Mouse (Mus musculus): ENCODE data around the gene Foxn2. TPM values are rescaled to one million over a fixed set of nuclear protein-coding genes. Genes with fewer than 3 reads are reported as not detected.
"Not testable (repeated sequence)": the region's sequence is repeated elsewhere in the genome, so short reads cannot be mapped to it uniquely, and the experiment has no call there.

Foxn2 gene
- total RNA-seq, 4 experiments from 2014 or later: 15.6 to 19.5 (median 17.7) TPM

DNA sequence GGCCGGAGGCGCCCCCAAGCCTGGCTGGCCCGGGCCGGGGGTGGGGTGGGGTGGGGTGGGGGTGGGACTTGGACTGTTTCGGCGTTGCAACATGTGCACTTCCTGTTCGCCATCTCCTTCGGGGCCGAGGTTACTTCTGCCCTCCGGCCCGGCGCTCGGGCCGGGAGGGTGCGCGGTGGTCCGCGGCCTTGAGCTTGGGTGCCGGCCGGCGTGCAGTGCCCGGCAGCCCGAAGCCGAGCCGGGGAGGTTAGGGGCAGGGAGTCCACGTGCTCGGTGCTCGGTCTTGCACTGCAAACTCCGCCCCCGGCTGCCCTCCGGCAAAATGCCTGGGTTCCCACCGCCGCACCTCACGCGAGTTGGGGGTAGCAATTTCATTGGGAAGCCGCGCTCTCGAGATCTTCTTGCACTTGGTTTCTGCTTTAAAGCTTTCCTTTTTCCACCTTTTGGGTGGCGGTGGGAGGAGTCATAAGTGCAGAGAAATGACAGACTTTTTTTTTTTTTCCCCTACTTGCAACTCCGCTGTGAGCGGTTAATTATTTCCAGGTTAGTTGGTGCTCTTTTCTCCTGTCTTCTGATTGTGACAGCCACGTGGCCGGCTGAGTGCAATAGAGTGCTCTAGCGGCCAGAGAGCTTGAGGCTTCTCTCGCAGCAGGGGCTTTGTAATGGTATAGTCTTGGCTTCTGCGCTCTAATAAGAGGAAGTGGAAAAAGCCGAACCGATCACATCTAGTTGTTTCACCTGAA is 1.1 kb downstream of the Foxn2 start:
- DNase-seq: peak; percentile 59

DNA sequence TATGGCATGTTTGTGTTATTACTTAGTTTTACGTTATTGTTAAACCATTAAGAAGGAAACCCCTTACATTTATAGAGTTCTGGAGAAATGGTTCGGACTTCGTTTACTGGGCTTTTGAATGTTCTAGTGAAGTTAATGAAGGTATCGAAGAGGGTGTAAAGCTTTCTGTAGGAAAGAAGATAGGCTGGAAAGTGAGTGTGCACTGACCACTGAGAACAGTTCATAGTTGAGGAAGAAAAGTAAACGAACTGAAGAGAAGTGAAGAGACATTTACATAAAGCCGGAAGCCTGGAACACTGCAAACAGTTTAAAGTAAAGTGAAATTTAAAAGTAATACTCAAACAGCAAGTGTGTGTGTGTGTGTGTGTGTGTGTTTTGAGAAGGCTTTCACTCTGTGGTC is 2.1 kb downstream of the Foxn2 start:
- DNase-seq: no peak

DNA sequence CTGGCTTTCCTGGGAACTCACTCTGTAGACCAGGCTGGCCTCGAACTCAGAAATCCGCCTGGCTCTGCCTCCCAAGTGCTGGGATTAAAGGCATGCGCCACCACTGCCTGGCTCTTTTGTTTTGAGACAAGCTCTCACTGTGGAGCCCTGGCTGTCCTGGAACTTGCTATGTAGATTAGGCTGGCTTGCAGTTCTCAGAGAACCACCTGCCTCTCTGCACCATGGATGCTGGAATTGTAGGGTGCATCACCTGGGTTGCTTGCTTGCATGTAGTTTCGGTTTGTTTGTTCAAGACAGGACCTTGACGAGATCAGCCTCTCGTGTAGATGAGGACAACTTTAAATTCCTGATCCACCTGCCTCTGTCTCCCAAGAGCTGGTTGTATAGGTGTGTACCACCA is 2.7 kb downstream of the Foxn2 start:
- no peak for DNase-seq

DNA sequence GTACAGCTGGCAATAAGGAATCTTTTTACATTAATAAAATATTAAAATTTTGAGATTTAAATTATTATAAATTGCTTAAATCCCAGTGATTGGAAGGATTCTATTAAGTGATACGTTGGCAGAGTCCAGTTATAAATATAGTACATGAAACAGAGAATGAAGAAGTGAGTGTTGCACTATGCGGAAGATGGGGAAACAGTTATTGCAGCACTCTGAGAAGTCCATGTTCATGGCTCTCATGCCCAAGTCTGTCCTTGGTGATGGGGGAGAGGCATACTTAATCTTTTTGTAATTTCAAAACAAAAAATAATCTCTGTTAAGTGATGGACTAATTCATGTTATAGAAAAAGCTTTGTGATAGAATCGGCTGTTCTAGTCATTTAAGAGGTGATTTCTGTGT is 17.6 kb downstream of the Foxn2 start:
- peak; percentile 37 for DNase-seq

DNA sequence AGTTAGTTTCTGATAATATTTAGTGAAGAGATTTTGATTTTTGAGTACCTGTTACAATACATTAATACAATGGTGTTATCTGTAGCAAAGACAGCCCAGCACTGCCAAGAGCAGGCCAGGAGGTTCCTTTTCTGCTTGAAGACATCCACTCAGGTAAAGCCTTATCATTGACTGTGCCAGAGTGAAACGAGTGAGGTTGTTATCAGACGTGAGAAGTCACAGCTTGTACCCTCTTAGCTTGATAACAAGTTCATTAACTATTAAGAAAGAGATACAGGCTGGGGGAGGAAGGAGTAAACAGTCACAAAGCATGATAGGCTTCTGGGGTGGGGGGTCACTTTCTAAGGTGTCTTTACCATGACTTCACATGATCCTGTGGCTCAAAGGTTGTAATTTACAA is 19.0 kb downstream of the Foxn2 start:
- no peak for DNase-seq

DNA sequence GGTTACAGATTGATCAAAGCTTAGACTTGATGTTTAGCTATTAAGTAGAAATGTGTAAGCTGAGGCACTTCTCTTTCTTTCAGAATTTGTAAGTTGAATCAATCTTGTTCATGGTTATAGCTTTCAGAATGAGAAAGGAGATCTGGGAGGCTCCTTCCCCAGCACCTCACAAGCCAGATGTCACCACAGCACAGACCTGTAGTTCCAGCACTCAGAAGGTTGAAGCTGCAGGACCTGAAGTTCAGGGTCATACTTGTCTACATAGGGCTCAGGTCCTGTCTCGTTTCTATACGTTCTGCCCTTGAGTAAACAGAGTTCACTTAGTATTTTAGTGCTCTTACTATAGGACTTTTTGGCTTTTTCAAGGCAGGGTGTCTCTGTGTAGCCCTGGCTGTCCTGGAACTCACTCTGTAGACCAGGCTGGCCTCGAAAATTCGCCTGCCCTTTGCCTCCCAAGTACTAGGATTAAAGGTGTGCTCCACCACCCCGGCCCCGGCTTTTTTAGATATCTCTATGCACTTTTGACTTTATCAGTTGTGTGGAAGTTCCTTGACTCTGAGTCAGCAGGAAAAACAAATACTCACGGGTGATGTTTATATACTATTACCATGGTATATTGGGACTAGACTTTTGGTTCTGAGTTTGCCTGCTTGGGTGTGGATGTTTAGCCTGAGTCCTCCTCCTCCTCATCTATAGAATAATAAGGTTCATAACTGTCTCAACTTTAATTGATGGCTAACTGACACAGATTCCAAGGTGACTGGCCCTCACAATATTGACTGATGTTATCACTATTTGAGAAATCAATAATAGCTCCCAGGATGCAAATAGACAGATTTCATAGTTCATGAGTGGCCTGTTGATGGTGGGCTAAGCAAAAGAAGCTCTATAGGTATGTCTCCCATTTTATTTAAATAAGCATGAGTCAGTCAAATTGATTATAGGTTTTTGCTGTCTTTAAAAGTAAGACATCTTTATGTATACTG is 19.7 kb downstream of the Foxn2 start:
- no peak for DNase-seq

DNA sequence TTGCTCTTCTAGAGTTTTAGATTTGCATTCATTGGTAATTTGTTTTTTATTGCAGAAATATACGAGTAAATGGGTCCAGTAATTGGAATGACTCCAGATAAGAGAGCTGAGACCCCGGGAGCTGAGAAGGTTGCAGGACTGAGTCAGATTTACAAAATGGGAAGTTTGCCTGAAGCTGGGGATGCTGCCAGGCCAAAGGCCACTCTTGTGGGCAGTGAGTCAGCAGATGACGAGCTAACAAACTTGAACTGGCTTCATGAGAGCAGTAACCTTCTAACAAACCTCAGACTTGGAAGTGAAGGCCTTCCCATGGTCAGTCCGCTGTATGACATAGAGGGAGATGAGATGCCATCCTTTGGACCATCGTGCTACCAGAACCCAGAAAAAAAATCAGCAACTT is 22.1 kb downstream of the Foxn2 start:
- DNase-seq: peak; percentile 92

DNA sequence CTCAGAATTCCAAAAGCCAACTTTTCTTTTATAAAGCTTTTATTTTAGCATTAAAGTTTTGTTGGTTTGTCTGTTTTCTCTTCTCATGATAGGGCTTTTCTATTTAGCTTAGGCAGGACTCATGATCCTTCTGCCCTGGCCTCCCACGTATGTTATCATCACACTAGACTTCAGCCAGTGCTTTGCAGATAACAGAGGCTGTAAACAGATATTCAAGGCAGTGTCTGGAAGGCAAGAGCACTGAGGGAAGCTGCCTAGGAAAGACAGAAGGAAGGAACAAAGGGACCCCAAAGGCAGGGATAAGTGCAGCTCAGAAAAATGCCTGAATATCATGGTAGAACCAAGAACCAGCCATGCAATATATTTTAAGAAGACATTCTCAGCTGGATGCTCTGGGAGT is 26.1 kb downstream of the Foxn2 start:
- DNase-seq: no peak

DNA sequence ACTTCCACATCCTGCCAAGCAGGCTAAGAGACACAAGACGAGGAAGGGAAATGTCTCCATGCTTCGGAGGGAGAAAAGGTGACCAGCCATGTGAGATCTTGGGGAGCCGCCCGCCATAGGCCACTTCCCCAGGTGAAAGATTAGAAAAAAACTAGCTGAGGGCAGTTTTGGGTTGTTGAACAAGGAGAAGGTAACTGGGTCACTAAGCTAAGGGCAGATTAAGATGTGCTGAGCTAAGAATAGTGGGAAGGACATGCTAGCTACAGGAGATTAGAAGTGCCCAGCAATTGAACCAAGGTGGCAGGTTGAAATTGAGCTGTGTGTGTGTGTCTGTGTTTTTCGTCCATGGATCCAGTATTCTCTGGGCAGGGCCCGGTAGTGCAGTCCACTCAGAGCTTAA is 27.2 kb downstream of the Foxn2 start:
- no peak for DNase-seq

DNA sequence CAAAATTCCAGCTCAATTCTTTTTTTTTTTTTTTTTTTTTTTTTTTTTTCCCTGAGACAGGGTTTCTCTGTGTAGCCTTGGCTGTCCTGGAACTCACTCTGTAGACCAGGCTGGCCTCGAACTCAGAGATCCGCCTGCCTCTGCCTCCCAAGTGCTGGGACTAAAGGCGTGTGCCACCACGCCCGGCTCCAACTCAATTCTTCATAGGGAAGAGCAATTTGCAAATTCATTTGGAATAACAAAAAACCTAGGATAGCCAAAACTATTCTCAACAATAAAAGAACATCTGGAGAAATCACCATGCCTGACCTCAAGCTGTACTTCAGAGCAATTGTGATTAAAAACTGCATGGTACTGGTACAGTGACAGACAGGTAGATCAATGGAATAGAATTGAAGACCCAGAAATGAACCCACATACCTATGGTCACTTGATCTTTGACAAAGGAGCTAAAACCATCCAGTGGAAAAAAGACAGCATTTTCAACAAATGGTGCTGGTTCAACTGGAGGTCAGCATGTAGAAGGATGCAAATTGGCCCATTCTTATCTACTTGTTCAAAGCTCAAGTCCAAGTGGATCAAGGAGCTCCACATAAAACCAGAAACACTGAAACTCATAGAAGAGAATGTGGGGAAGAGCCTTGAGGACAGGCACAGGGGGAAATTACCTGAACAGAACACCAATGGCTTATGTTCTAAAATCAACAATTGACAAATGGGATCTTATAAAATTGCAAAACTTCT is 28.3 kb downstream of the Foxn2 start:
- not testable (repeated sequence) for DNase-seq

DNA sequence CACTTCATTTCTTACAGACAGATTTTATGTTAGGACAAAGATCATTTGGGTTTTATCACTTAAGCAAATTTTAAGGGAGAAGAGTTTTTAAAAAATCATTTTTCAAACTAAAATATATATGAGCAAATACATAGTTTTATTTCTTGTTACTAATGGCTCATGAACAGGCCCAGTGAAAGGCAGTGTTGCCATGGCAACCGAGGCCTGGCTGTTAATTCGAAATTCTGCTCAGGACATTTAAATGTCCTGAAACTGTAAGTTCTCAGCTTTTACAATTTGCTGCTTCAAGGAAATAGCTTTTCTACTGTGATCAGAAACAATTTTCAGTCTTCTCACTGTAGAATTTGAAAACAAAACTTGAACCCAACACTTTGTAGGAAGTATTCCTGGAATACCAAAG is 33.3 kb downstream of the Foxn2 start:
- DNase-seq: no peak

DNA sequence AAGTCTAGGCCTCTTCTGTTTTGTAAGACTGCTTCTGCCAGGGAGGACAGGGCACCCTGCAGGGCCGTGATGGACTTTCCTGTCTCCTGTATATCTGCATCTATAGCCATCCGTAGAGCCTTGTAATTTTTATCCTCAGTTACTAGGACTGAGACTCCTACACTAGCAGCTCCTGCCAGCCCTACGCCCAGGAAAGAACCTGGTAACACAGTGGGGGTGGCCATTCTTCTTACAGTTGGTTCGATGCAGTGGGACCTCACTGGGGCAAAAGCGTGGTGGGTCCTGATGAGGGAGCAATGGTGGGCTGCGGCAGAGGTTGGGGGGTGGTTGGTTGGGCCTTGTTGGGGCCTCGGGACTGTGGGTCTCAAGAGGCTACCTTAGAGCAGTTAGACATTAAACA is 36.7 kb downstream of the Foxn2 start:
- DNase-seq: no peak

DNA sequence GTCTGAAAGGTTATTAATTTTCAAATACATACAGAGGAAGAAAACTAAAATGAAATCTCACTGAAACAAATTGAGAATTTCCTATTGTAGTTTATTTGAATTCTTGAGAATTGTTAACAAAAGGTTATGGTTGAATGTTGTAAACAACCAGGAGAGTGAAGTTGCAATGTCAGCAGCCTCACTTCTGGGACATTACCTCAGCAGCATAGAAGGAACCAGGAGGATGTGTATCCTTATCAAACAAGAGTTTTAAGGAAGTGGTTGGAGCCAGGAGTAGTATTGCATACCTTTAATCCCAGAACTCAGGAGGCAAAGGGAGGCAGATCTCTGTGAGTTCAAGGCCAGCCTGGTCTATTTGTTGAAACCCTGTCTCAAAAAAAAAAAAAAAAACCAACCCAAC is 37.2 kb downstream of the Foxn2 start:
- no peak for DNase-seq

DNA sequence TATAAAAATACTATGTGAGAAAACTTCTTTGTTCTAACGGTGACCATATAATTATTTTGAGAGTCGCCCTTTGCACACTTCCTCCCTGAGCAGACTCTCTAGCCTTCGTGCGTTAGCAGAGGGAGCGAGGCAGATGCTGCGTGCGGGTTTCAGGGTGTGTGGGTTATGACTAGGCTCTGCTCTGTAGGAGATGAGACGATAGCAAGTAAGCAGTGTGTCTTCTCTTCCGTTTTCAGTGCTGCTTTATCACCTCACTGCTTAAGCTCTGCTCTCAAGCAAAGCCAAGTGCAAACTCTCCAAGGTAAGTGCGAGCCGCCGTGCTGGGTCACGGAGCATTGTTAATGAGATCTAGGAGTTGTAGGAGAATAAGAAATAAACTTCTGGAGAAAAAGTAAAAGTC is 38.5 kb downstream of the Foxn2 start:
- DNase-seq: no peak

DNA sequence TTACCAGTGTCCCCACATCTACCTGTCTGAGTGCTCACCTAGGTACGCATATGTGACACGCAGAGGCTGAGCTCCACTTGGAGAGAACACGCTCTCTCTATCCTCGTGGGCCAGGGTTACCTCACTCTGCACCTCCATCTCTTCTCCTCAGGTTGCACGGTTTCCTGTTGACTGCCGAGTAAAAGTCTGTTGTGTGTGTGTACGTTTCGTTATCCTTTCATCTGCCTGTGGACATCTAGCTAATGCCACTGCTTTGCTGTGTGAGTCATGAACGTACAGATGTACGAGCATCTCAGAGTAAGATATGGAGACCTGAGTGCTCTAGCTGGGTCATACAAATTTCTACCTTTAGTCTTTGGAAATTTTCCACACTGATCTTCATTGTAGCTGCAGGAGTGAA is 39.9 kb downstream of the Foxn2 start:
- no peak for DNase-seq

DNA sequence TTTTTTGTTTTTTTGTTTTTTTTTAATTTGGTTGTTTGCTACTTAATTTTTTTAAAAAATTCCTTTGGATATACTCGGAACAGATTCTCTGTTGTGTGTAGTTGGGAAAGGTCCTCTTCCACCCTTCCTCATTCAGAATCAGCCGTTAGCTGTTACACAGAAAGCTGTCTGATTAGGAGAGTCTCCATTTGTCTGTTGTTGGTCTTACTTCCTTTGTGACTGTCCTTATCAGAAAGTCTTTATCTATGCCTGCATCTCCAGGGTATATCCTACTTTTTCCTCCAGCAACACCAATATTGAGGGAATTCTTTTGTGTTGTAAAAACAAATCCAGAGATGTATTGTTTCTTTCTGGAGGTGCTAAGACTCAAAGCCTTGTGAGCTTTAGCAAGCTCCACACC is 40.6 kb downstream of the Foxn2 start:
- no peak for DNase-seq

DNA sequence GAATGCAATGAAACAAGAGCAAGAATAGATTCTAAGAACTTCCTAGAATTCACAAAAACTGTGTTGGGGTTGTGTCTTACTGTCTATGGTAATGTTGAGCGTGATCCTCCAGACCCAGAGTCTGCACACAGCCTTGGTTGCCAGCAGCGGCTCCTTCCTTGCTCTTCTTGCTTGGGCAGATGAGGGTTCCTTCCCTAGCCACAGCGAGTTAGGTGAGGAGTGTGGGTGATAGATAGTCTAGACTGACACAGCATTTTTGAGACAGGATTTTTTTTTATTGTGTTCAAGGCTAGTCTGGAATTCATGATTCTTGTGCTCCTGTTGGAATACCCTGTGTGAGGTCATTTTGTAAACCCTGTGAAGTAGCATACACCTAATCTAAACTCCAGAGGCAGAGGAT is 41.1 kb downstream of the Foxn2 start:
- DNase-seq: no peak

DNA sequence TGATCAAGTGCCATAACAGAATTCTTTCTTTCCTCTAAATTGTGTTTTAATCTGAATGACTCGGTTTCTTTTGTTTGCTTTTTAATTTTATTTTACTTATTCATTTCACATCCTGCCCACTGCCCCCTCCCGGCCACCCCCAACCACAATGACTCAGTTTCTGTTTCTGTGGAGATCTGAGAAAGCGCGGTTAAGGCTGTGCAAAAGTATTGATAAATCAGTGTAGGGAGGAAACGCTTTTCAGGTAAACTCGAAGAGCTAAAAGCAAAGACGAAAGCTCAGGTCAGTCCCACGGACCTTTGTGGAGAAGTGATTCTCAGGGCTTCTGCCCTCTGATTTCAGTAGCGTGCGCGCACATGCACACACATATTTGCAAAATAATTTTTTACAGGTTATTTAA is 44.0 kb downstream of the Foxn2 start:
- DNase-seq: no peak

DNA sequence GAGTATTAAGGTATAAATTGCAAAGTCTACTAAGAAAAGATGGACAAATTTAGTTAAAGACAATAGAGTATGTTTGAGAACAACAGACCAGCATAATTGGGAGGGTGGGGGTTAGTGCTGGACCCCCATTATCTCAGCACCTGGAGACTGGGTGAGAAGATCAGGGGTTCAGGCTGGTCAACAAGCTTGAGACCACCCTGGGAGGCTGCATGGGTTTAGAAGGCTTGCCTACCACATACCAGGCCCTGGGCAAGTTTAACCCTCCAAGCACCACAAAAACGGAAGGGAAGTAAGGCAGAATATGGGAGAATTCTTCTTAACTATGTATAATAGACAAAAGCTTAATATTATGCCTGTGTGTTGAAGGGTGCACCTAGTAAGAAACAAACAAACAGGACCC is 44.4 kb downstream of the Foxn2 start:
- DNase-seq: no peak

DNA sequence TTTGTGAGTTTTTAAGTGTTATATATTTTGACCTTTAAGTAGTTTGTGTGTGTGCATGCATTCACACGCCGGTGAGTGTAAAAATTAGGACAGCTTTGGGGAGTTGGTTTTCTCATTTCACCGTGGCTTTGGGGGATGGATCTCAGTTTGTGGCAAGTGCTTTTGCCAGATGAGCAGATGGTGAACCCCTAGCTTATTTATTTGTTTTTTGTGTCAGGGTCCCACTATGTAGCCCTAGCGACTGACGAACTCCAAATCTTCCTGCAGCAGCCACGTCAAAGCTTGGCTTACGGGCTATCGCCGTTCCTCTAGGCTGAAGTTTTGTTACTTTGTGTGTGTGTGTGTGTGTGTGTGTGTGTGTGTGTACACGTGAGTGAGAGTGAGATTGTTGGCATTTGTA is 50.0 kb downstream of the Foxn2 start:
- no peak for DNase-seq

DNA sequence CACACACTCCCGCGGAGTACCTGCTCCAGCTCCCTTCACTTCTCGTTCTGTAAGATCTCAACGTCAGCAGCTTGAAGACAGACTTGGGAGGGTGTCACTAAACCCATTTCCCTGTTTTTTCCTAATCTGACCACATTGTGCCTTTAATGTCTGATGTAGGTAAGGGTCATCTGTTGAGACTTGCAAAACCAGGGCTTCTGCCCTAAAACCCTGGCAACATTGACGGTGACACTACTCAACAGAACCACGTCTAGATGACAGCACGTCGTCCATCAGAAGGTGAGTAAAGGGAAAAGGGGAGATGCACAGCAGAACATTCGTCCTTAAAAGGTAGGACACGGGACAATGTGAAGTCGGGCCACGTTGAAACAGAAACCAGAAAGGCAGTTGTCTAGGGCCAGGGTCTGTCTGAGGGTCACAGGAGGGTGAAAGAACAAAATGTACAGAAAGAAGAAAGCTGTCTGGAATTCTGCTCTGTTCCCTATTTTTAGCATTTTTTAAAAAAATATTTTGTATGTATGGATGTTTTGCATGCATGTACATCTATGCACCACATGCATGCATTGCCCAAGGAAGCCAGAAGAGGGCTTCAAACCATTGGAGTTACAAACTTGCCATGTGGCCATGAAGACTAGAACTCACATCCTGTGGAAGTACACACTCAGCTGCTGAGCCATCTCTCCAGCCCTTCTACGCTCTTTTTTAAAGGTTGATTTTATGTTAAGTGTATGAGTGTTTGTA is 51.0 kb downstream of the Foxn2 start:
- DNase-seq: no peak

DNA sequence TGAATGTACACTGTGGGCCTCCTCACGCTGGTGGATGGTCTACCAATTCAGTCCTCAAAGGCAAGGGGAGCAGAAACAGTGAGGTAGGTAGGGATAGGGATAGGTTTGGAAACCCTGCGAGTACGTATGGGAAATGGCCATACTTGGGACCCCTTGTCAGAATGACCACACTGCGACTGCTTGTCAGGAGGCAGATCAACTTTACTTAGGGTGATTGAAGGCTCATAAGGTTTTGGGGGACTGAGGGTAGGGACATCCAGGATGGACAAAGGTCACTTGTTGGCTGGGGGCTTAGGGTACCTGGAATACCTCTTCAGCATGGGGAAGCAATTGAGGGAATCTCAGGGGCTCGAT is 51.6 kb downstream of the Foxn2 start:
- DNase-seq: no peak

DNA sequence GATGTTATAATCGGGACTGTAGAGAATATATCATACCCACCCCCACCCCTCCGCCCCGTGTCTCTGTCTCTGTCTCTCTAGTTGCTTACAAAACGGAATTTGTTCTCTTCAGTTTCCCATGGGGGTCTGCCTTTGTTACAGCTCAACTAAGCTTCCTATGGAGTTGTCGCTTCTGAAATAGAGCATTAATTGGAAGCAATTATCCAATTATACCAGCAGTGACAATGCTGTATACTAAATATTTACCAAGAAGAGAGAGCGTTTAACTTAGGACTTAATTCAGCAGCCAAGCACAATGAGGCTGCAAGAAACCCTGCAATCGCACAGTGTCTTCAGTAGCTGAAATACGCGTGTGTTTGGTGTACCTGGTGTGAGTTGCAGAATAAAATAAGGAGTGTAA is 53.0 kb downstream of the Foxn2 start:
- no peak for DNase-seq
